Mouse (Mus musculus): ENCODE measurements around the gene Rhbdd1. TPM values are rescaled to one million over a fixed set of nuclear protein-coding genes. Genes with fewer than 3 reads are reported as not detected.

The Rhbdd1 gene
- polyA plus RNA-seq, 1 experiment from 2014 or later: 7.5 TPM

DNA sequence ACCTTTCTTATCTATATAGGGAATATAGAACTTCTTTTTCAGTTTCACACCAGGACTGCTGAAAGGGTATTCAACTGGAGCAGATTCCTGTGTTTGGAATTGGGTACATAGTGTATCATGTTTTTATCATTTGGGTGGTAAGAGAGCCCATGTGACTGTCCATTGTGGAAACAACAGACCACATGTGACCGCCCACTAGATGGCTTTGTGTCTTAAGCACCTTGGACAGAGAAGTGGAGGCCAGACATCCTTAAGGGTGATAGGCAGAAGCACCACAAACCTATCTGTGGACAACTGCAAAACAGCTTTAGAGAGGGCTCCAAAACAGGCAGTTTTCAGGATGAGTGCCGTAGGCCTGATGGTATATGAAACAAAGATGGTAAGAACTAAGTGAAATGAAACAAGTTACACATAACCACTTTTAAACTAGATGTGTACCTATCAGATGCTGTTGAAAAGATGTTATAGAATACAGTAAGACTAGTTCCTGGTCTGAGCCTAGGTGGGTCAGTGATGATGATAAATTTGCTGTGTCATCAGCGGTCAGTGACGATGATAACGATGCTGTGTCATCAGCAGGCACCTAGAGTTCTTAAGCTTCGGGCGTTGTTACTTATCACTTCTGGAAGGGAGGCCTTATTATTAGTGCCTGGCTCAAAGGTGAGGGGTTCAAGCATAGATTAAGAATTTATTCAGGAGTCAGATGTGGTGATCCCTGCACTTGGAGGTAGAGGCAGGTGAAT is 12.0 kb downstream of the Rhbdd1 start:
- Histone ChIP-seq H3K4me3 (ENCODE audit: low read depth, low read length) (no peak overlapping the region), H3K4me1 (replicated peaks; ENCODE audit: control insufficient read depth, insufficient read depth, low read length) (peaks cover 6% of the 10 kb centered on the region), H3K27ac (ENCODE audit: low read depth, low read length) (no peak overlapping the region), H3K9ac (ENCODE audit: low read length) (no peak overlapping the region), H3K27me3 (ENCODE audit: control insufficient read depth, insufficient read depth, low read length) (no peaks in the 10 kb centered on the region), H3K4me2 (ENCODE audit: low read depth, low read length, severe bottlenecking) (no peak overlapping the region), H3K9me3 (ENCODE audit: control insufficient read depth, low read length) (no peaks in the 10 kb centered on the region), H3K36me3 (ENCODE audit: control insufficient read depth, insufficient read depth, low read length) (no peaks in the 10 kb centered on the region)
- DNase-seq (ENCODE audit: low spot score) (no peak), ATAC-seq (replicated peaks; ENCODE audit: low FRiP score) (no peak)
- WGBS: 93% methylated on average over 7 of the region's 7 CpGs

DNA sequence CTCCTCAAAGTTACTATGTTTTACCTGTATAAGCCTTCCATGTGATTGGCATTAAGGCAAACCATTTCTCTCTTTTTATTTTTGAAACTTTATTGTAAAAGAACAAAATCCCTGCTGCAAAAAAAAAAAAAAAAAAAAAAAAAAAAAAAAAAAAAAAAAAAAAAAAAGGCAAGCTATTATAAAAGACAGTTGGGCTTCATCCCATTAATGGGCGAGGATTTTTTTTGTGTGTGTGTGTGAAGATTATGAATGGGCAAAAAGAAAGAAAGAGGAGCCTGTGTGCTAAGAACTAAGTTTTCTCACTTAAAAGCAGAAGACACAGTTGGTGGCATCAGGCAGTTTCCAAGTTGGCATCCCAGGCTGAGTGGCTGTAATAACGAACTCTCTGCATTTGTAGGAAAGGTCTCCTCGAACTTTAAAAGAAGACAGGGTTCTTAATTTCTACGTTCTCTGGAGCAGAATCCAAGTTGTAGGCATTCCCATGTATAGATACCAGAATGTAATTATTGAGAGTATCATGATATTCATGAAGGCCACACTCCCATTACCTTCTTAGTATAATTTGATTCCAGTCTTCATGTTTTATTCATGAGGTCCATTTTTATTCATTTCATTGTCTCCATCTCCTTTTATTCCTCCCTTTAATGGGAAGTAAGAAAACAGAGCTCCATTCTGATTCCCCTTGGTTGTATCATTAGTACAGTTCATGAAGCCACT is 13.1 kb downstream of the Rhbdd1 start:
- Histone ChIP-seq H3K4me2 (ENCODE audit: low read depth, low read length, severe bottlenecking) (no peak overlapping the region), H3K27ac (ENCODE audit: low read depth, low read length) (no peak overlapping the region), H3K9ac (ENCODE audit: low read length) (no peak overlapping the region), H3K4me1 (replicated peaks; ENCODE audit: control insufficient read depth, insufficient read depth, low read length) (peaks cover 2% of the 10 kb centered on the region), H3K4me3 (ENCODE audit: low read depth, low read length) (no peak overlapping the region), H3K9me3 (ENCODE audit: control insufficient read depth, low read length) (no peaks in the 10 kb centered on the region), H3K36me3 (ENCODE audit: control insufficient read depth, insufficient read depth, low read length) (no peaks in the 10 kb centered on the region), H3K27me3 (ENCODE audit: control insufficient read depth, insufficient read depth, low read length) (no peaks in the 10 kb centered on the region)
- WGBS: 28% methylated on average over 4 of the region's 4 CpGs
- DNase-seq (ENCODE audit: low spot score): no peak
- peak; percentile 63 for ATAC-seq (replicated peaks; ENCODE audit: low FRiP score)

DNA sequence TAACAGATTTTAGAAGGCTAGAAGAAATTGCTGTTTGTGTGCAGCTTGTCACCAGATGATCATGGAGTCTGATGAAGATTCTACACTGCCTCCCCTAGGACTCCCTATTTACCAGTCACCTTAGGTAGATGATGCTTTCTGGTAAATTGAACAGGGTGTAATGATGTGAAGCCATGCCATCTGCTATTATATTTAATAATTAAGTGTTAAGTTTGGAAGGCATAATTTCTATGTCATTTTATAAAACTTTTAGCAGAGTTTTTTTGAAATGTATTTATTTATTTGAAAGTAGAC is 13.6 kb downstream of the Rhbdd1 start:
- Histone ChIP-seq H3K27me3 (ENCODE audit: control insufficient read depth, insufficient read depth, low read length) (no peaks in the 10 kb centered on the region), H3K27ac (ENCODE audit: low read depth, low read length) (no peak overlapping the region), H3K9me3 (ENCODE audit: control insufficient read depth, low read length) (no peaks in the 10 kb centered on the region), H3K4me2 (ENCODE audit: low read depth, low read length, severe bottlenecking) (no peak overlapping the region), H3K4me3 (ENCODE audit: low read depth, low read length) (no peak overlapping the region), H3K4me1 (replicated peaks; ENCODE audit: control insufficient read depth, insufficient read depth, low read length) (peaks cover 2% of the 10 kb centered on the region; the same call in 1 of the 2 replicates), H3K9ac (ENCODE audit: low read length) (no peak overlapping the region), H3K36me3 (ENCODE audit: control insufficient read depth, insufficient read depth, low read length) (no peaks in the 10 kb centered on the region)
- ATAC-seq (replicated peaks; ENCODE audit: low FRiP score): no peak
- DNase-seq (ENCODE audit: low spot score): no peak

DNA sequence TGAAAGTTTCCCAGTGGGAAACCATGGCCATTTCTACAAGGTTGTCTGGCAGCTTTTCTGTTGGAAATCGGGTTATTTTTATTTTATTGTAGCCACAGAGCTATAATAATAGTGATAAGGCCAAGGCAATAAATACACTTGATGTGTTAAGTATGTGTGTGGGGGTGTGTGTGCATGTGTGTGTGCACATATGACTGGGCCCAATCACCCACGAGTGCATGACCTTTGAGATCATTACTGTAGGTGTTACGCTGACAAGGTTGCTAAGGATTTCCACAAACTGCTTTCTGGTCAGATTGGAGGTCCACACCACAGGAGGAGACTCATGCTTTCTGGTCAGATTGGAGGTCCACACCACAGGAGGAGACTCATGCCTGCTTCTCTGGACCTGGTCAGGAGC is 18.3 kb downstream of the Rhbdd1 start:
- Histone ChIP-seq H3K36me3 (ENCODE audit: control insufficient read depth, insufficient read depth, low read length) (no peaks in the 10 kb centered on the region), H3K9ac (ENCODE audit: low read length) (no peak overlapping the region), H3K27me3 (ENCODE audit: control insufficient read depth, insufficient read depth, low read length) (no peaks in the 10 kb centered on the region), H3K4me2 (ENCODE audit: low read depth, low read length, severe bottlenecking) (no peak overlapping the region), H3K9me3 (ENCODE audit: control insufficient read depth, low read length) (no peaks in the 10 kb centered on the region), H3K4me3 (ENCODE audit: low read depth, low read length) (no peak overlapping the region), H3K4me1 (replicated peaks; ENCODE audit: control insufficient read depth, insufficient read depth, low read length) (no peaks in the 10 kb centered on the region; the same call in 1 of the 2 replicates), H3K27ac (ENCODE audit: low read depth, low read length) (no peak overlapping the region)
- no peak for DNase-seq (ENCODE audit: low spot score)
- WGBS: 87% methylated on average over 3 of the region's 3 CpGs
- no peak for ATAC-seq (replicated peaks; ENCODE audit: low FRiP score)

GRCm38 (mm10) chr1:82353089-82353488 is 36.8 kb downstream of the Rhbdd1 start:
- Histone ChIP-seq H3K4me1 (replicated peaks; ENCODE audit: control insufficient read depth, insufficient read depth, low read length) (no peaks in the 10 kb centered on the region), H3K9ac (ENCODE audit: low read length) (no peak overlapping the region), H3K36me3 (ENCODE audit: control insufficient read depth, insufficient read depth, low read length) (no peaks in the 10 kb centered on the region), H3K27me3 (ENCODE audit: control insufficient read depth, insufficient read depth, low read length) (no peaks in the 10 kb centered on the region), H3K4me2 (ENCODE audit: low read depth, low read length, severe bottlenecking) (no peak overlapping the region), H3K9me3 (ENCODE audit: control insufficient read depth, low read length) (no peaks in the 10 kb centered on the region), H3K27ac (ENCODE audit: low read depth, low read length) (no peak overlapping the region), H3K4me3 (ENCODE audit: low read depth, low read length) (no peak overlapping the region)
- 88% methylated on average over 2 of the region's 2 CpGs for WGBS
- DNase-seq (ENCODE audit: low spot score) (no peak), ATAC-seq (replicated peaks; ENCODE audit: low FRiP score) (0 out of 2 replicates have a peak, but pooled peaks have one; percentile 42)

DNA sequence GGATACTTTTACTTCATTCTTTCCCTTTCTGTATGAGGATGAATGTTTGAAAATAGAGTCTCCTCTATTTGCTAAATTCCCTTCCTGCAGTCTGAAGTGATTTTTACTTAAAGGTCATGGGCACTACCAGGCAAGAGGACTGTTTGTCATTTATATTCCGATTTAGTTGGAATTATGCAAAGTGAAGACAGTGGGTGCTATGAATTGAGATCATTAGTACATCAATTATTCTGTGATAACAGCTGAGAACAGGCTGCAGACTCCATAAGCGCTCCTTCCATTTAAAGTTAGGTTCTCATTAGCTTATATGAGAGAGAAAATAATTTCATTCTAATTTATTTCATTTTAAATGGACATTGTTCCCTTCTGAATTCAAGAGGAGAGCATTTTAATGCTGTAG is 37.5 kb downstream of the Rhbdd1 start:
- no peaks in the 10 kb centered on the region for H3K9me3 ChIP-seq (ENCODE audit: control insufficient read depth, low read length)
- no peaks in the 10 kb centered on the region for H3K36me3 ChIP-seq (ENCODE audit: control insufficient read depth, insufficient read depth, low read length)
- no peak overlapping the region for H3K27ac ChIP-seq (ENCODE audit: low read depth, low read length)
- H3K4me1 ChIP-seq (replicated peaks; ENCODE audit: control insufficient read depth, insufficient read depth, low read length): 0 out of 2 replicates have a peak, but pooled peaks cover under 1% of the 10 kb centered on the region
- no peak overlapping the region for H3K9ac ChIP-seq (ENCODE audit: low read length)
- WGBS: 83% methylated on average over 2 of the region's 2 CpGs
- H3K4me2 ChIP-seq (ENCODE audit: low read depth, low read length, severe bottlenecking): no peak overlapping the region
- H3K27me3 ChIP-seq (ENCODE audit: control insufficient read depth, insufficient read depth, low read length): no peaks in the 10 kb centered on the region
- ATAC-seq (replicated peaks; ENCODE audit: low FRiP score) (no peak; the same call in 1 of the 2 replicates), DNase-seq (ENCODE audit: low spot score) (no peak)
- no peak overlapping the region for H3K4me3 ChIP-seq (ENCODE audit: low read depth, low read length)

DNA sequence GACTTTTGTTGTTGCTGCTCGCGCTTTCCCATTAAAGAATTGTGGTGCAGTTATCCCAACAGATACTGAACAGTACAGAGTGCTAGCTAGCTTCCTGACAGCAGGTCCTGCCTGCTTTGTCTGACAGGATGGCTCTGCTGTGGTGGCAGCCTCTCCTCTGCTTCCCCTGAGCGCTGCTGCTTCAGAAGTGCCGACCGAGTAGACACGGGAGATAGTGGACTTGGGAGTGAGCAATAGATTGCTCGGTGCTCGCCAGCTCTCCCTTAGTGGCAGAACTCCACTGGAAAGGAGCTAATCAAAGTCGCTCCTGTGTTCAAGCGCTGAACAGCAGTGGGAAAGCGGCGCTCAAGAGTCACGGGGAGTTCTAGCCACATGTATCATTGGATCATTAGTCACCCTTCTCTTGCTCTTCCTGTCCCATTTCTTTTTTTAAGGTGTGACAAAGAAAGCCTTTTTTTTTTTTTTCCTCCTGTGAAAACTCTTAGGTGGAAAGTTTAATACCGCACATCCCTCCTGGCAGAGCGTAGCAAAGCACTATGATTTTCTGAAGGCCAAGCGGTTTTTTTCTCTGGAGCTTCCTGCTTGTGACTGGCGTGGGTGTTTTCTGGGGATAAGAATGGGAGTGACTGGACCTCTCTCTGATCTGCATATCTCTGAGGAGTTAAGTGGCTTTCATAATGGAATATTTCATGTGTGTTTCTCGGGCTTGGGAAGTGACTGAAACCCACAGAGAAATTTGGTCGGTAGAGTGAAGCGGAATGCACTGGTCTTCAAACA is 42.8 kb downstream of the Rhbdd1 start:
- WGBS: 83% methylated on average over 20 of the region's 20 CpGs
- no peaks in the 10 kb centered on the region for H3K27me3 ChIP-seq (ENCODE audit: control insufficient read depth, insufficient read depth, low read length)
- no peak for ATAC-seq (replicated peaks; ENCODE audit: low FRiP score)
- H3K36me3 ChIP-seq (ENCODE audit: control insufficient read depth, insufficient read depth, low read length): no peaks in the 10 kb centered on the region
- 0 out of 2 replicates have a peak, but pooled peaks cover 2% of the 10 kb centered on the region for H3K4me1 ChIP-seq (replicated peaks; ENCODE audit: control insufficient read depth, insufficient read depth, low read length)
- H3K9ac ChIP-seq (ENCODE audit: low read length): no peak overlapping the region; the same call in 1 of the 2 replicates
- H3K4me3 ChIP-seq (ENCODE audit: low read depth, low read length): no peak overlapping the region
- no peak overlapping the region for H3K4me2 ChIP-seq (ENCODE audit: low read depth, low read length, severe bottlenecking)
- no peak overlapping the region for H3K27ac ChIP-seq (ENCODE audit: low read depth, low read length)
- no peaks in the 10 kb centered on the region for H3K9me3 ChIP-seq (ENCODE audit: control insufficient read depth, low read length)
- no peak for DNase-seq (ENCODE audit: low spot score)

GRCm38 (mm10) chr1:82359648-82360026 is 43.4 kb downstream of the Rhbdd1 start:
- Histone ChIP-seq H3K27me3 (ENCODE audit: control insufficient read depth, insufficient read depth, low read length) (no peaks in the 10 kb centered on the region), H3K9me3 (ENCODE audit: control insufficient read depth, low read length) (no peaks in the 10 kb centered on the region), H3K27ac (ENCODE audit: low read depth, low read length) (no peak overlapping the region), H3K4me1 (replicated peaks; ENCODE audit: control insufficient read depth, insufficient read depth, low read length) (0 out of 2 replicates have a peak, but pooled peaks cover 2% of the 10 kb centered on the region), H3K4me3 (ENCODE audit: low read depth, low read length) (no peak overlapping the region), H3K36me3 (ENCODE audit: control insufficient read depth, insufficient read depth, low read length) (no peaks in the 10 kb centered on the region), H3K4me2 (ENCODE audit: low read depth, low read length, severe bottlenecking) (no peak overlapping the region), H3K9ac (ENCODE audit: low read length) (no peak overlapping the region)
- 91% methylated on average over 1 of the region's 1 CpGs for WGBS
- ATAC-seq (replicated peaks; ENCODE audit: low FRiP score): no peak
- no peak for DNase-seq (ENCODE audit: low spot score)

Data from forebrain, embryonic 11.5 days (tissue).